ENCODE assay signal across 20 mouse cellular contexts in genomic region chr8:86042049-86042448, GRCm38 (mm10).
A peak's percentile ranks its signal among the peaks of the same experiment; 100 is the strongest.
DNase-seq lines count a peak whose midpoint lies in the region; ATAC-seq lines count a peak whose summit lies in the region.
"Had no signal": no experiment of that assay in that cellular context is flagged by ENCODE, and none has a peak within 500 bp of the region (broad histone marks: within the 10 kb centered on the region; RNA-seq: fewer than 3 reads in every experiment).

No protein-coding gene starts in this region.

- H3K9me3 ChIP-seq in hindbrain, embryonic 11.5 days (ENCODE audit: control insufficient read depth, low read length) = no peaks in the 10 kb centered on the region
- H3K9me3 ChIP-seq in hindbrain, embryonic 14.5 days (ENCODE audit: control insufficient read depth, low read length) = no peaks in the 10 kb centered on the region
- H3K9me3 ChIP-seq in midbrain, embryonic 14.5 days (ENCODE audit: control insufficient read depth, low read length) = no peaks in the 10 kb centered on the region
- H3K9me3 ChIP-seq in midbrain, embryonic 11.5 days (ENCODE audit: control insufficient read depth, low read length) = no peaks in the 10 kb centered on the region
- H3K9me3 ChIP-seq in embryonic facial prominence, embryonic 10.5 days = no peaks in the 10 kb centered on the region
- H3K9me3 ChIP-seq: embryonic facial prominence, embryonic 13.5 days; hindbrain, embryonic 10.5 days; intestine, embryonic 15.5 days; kidney, embryonic 15.5 days; liver, embryonic 15.5 days; neural tube, embryonic 13.5 days had no signal

- H3K27ac ChIP-seq in hindbrain, embryonic 11.5 days (ENCODE audit: low read depth, low read length) = no peak overlapping the region
- no peak overlapping the region for H3K27ac ChIP-seq in hindbrain, embryonic 14.5 days
- no peak overlapping the region for H3K27ac ChIP-seq in midbrain, embryonic 14.5 days (replicated peaks; ENCODE audit: low read depth, low read length)
- no peak overlapping the region for H3K27ac ChIP-seq in midbrain, embryonic 11.5 days (ENCODE audit: low read depth, low read length)
- no peak overlapping the region for H3K27ac ChIP-seq in embryonic facial prominence, embryonic 10.5 days (replicated peaks)
- H3K27ac ChIP-seq: embryonic facial prominence, embryonic 13.5 days; hindbrain, embryonic 10.5 days; intestine, embryonic 15.5 days; kidney, embryonic 15.5 days; liver, embryonic 15.5 days; neural tube, embryonic 13.5 days had no signal

- 23% methylated on average over 2 of the region's 2 CpGs for WGBS in hindbrain, embryonic 11.5 days
- WGBS in hindbrain, embryonic 14.5 days = 28% methylated on average over 2 of the region's 2 CpGs
- WGBS in midbrain, embryonic 14.5 days = 20% methylated on average over 2 of the region's 2 CpGs
- whole genome bisulfite sequencing in midbrain, embryonic 11.5 days = 27% methylated on average over 2 of the region's 2 CpGs
- 20% methylated on average over 2 of the region's 2 CpGs for WGBS in embryonic facial prominence, embryonic 10.5 days

- no peaks in the 10 kb centered on the region for H3K27me3 ChIP-seq in hindbrain, embryonic 11.5 days (ENCODE audit: control insufficient read depth, insufficient read depth, low read length)
- H3K27me3 ChIP-seq in hindbrain, embryonic 14.5 days (ENCODE audit: control insufficient read depth, insufficient read depth, low read length) = no peaks in the 10 kb centered on the region
- H3K27me3 ChIP-seq in midbrain, embryonic 14.5 days (ENCODE audit: control insufficient read depth, insufficient read depth, low read length) = no peaks in the 10 kb centered on the region
- no peaks in the 10 kb centered on the region for H3K27me3 ChIP-seq in midbrain, embryonic 11.5 days (ENCODE audit: control insufficient read depth, insufficient read depth, low read length)
- no peaks in the 10 kb centered on the region for H3K27me3 ChIP-seq in embryonic facial prominence, embryonic 10.5 days (replicated peaks; ENCODE audit: low read depth, poor library complexity, severe bottlenecking)
- H3K27me3 ChIP-seq: embryonic facial prominence, embryonic 13.5 days; intestine, embryonic 15.5 days; kidney, embryonic 15.5 days; liver, embryonic 15.5 days; neural tube, embryonic 13.5 days; Patski had no signal

- H3K4me2 ChIP-seq in hindbrain, embryonic 11.5 days (replicated peaks; ENCODE audit: low read depth, low read length) = no peak overlapping the region
- H3K4me2 ChIP-seq in hindbrain, embryonic 14.5 days (replicated peaks) = no peak overlapping the region
- H3K4me2 ChIP-seq in midbrain, embryonic 14.5 days (ENCODE audit: low read length) = no peak overlapping the region
- H3K4me2 ChIP-seq in midbrain, embryonic 11.5 days = no peak overlapping the region
- H3K4me2 ChIP-seq: embryonic facial prominence, embryonic 13.5 days; intestine, embryonic 15.5 days; kidney, embryonic 15.5 days; liver, embryonic 15.5 days; neural tube, embryonic 13.5 days had no signal

- DNase-seq in hindbrain, embryonic 11.5 days (ENCODE audit: low spot score) = peak; percentile 27
- DNase-seq in hindbrain, embryonic 14.5 days (ENCODE audit: low spot score) = no peak
- DNase-seq in midbrain, embryonic 14.5 days = peak; percentile 61
- no peak for DNase-seq in midbrain, embryonic 11.5 days (ENCODE audit: low spot score, missing footprints)
- DNase-seq in embryonic facial prominence, embryonic 10.5 days (ENCODE audit: low spot score) = peak; percentile 23
- peak; percentile 20 for DNase-seq in retina, postnatal 1 day
- no peak for DNase-seq in ovary, postnatal 10 days (ENCODE audit: low spot score)
- DNase-seq: adrenal gland, postnatal 25 days; heart, adult 11 months; lung, postnatal 36 days; right cerebral cortex, postnatal 4 days; thymus, postnatal 14 days had no signal

- no peaks in the 10 kb centered on the region for H3K36me3 ChIP-seq in hindbrain, embryonic 11.5 days (ENCODE audit: control insufficient read depth, insufficient read depth, low read length)
- H3K36me3 ChIP-seq in hindbrain, embryonic 14.5 days (replicated peaks; ENCODE audit: control insufficient read depth, insufficient read depth) = no peaks in the 10 kb centered on the region; the same call in 1 of the 2 replicates
- H3K36me3 ChIP-seq in midbrain, embryonic 14.5 days (ENCODE audit: control insufficient read depth, insufficient read depth, low read length) = no peaks in the 10 kb centered on the region
- H3K36me3 ChIP-seq in midbrain, embryonic 11.5 days (ENCODE audit: control insufficient read depth, insufficient read depth, low read length) = no peaks in the 10 kb centered on the region
- peaks cover 15% of the 10 kb centered on the region for H3K36me3 ChIP-seq in embryonic facial prominence, embryonic 10.5 days (replicated peaks)
- H3K36me3 ChIP-seq: intestine, embryonic 15.5 days had no signal

- H3K9ac ChIP-seq in hindbrain, embryonic 11.5 days (ENCODE audit: low read depth, low read length) = no peak overlapping the region
- H3K9ac ChIP-seq in hindbrain, embryonic 14.5 days = no peak overlapping the region
- H3K9ac ChIP-seq in midbrain, embryonic 14.5 days (replicated peaks; ENCODE audit: low read length) = no peak overlapping the region
- H3K9ac ChIP-seq in midbrain, embryonic 11.5 days (ENCODE audit: low read length) = no peak overlapping the region
- H3K9ac ChIP-seq: embryonic facial prominence, embryonic 13.5 days; intestine, embryonic 15.5 days; kidney, embryonic 15.5 days; liver, embryonic 15.5 days; neural tube, embryonic 13.5 days had no signal

- no peak for ATAC-seq in hindbrain, embryonic 11.5 days (ENCODE audit: low FRiP score)
- no peak for ATAC-seq in hindbrain, embryonic 14.5 days (ENCODE audit: low FRiP score)
- no peak for ATAC-seq in midbrain, embryonic 14.5 days (ENCODE audit: low FRiP score, low TSS enrichment)
- no peak for ATAC-seq in midbrain, embryonic 11.5 days (ENCODE audit: low FRiP score)
- ATAC-seq in megakaryocyte-erythroid progenitor cell, adult 5-6 weeks (replicated peaks; ENCODE audit: low FRiP score, low TSS enrichment, poor library complexity, severe bottlenecking) = no peak
- ATAC-seq: intestine, embryonic 15.5 days; Patski had no signal

- no peak overlapping the region for H3K4me3 ChIP-seq in hindbrain, embryonic 11.5 days (ENCODE audit: low read depth, low read length)
- no peak overlapping the region for H3K4me3 ChIP-seq in hindbrain, embryonic 14.5 days (replicated peaks; ENCODE audit: low read length)
- H3K4me3 ChIP-seq in midbrain, embryonic 14.5 days (replicated peaks; ENCODE audit: low read depth, low read length) = no peak overlapping the region
- no peak overlapping the region for H3K4me3 ChIP-seq in midbrain, embryonic 11.5 days (ENCODE audit: low read depth, low read length)
- no peak overlapping the region for H3K4me3 ChIP-seq in embryonic facial prominence, embryonic 10.5 days
- H3K4me3 ChIP-seq: embryonic facial prominence, embryonic 13.5 days; hindbrain, embryonic 10.5 days; intestine, embryonic 15.5 days; kidney, embryonic 15.5 days; liver, embryonic 15.5 days; neural tube, embryonic 13.5 days had no signal

- no peaks in the 10 kb centered on the region for H3K4me1 ChIP-seq in hindbrain, embryonic 11.5 days (replicated peaks; ENCODE audit: control insufficient read depth, insufficient read depth, low read length)
- H3K4me1 ChIP-seq in hindbrain, embryonic 14.5 days (replicated peaks; ENCODE audit: control insufficient read depth, insufficient read depth, low read length) = 0 out of 2 replicates have a peak, but pooled peaks cover 3% of the 10 kb centered on the region
- H3K4me1 ChIP-seq in midbrain, embryonic 14.5 days (ENCODE audit: control insufficient read depth, insufficient read depth, low read length) = no peaks in the 10 kb centered on the region
- H3K4me1 ChIP-seq in midbrain, embryonic 11.5 days (ENCODE audit: control insufficient read depth, insufficient read depth, low read length) = no peaks in the 10 kb centered on the region
- H3K4me1 ChIP-seq in embryonic facial prominence, embryonic 10.5 days = no peaks in the 10 kb centered on the region
- H3K4me1 ChIP-seq: embryonic facial prominence, embryonic 13.5 days; intestine, embryonic 15.5 days; kidney, embryonic 15.5 days; liver, embryonic 15.5 days had no signal

Comparison
In these comparisons a context has a peak if more than half of its experiments do, and no peak if none do; other contexts are left out.
1. DNase-seq: peak in hindbrain, embryonic 11.5 days (single experiment), midbrain, embryonic 14.5 days (single experiment), embryonic facial prominence, embryonic 10.5 days (single experiment) and retina, postnatal 1 day (single experiment); none in hindbrain, embryonic 14.5 days (single experiment), midbrain, embryonic 11.5 days (single experiment) and ovary, postnatal 10 days (single experiment).